Mouse (Mus musculus) testis, adult 2 months (tissue): ENCODE data around the gene Cebpa.

Source experiments
- CTCF ChIP-seq: fragments of 200-500 bp; IDR thresholded peaks from 2 replicates; pipeline ENCODE4 v1.5.1; 2012; ENCODE audit warnings: low read depth, mild to moderate bottlenecking, inconsistent platforms, low read length, moderate library complexity; ENCODE audit not compliant: control insufficient read depth, insufficient read depth, insufficient replicate concordance
- POLR2A ChIP-seq: fragments of 200-500 bp; IDR thresholded peaks from 2 replicates; pipeline ENCODE4 v1.6.1; 2012; ENCODE audit warnings: low read depth, mild to moderate bottlenecking, inconsistent platforms, low read length, moderate library complexity; ENCODE audit not compliant: control insufficient read depth

GRCm38 (mm10) chr7:35137524-35137923 is 18.4 kb downstream of the Cebpa start:
- TF ChIP-seq CTCF (no peak), POLR2A (no peak)
